Mouse (Mus musculus): ENCODE measurements around the gene Afap1l2. TPM values are rescaled to one million over a fixed set of nuclear protein-coding genes. Genes with fewer than 3 reads are reported as not detected.

Gene Afap1l2
- polyA plus RNA-seq, 1 experiment from 2014 or later, result 1.2 TPM

GRCm38 (mm10) chr19:56992978-56993545, 15.0 kb downstream of the Afap1l2 start:
- WGBS, result 64% methylated on average over 8 of the region's 8 CpGs
- H3K27ac ChIP-seq (ENCODE audit: low read depth, low read length), result no peak overlapping the region
- H3K9me3 ChIP-seq (ENCODE audit: control insufficient read depth, low read length), result no peaks in the 10 kb centered on the region
- H3K4me3 ChIP-seq (ENCODE audit: low read depth, low read length), result no peak overlapping the region
- no peaks in the 10 kb centered on the region for H3K27me3 ChIP-seq (replicated peaks; ENCODE audit: control insufficient read depth, insufficient read depth, low read length)
- no peak overlapping the region for H3K4me2 ChIP-seq
- no peak overlapping the region for H3K9ac ChIP-seq (ENCODE audit: low read depth, low read length)
- H3K36me3 ChIP-seq (ENCODE audit: control insufficient read depth, insufficient read depth, low read length), result no peaks in the 10 kb centered on the region
- H3K4me1 ChIP-seq (replicated peaks; ENCODE audit: control insufficient read depth, insufficient read depth, low read length), result peaks cover 5% of the 10 kb centered on the region
- DNase-seq (ENCODE audit: low spot score) (no peak), ATAC-seq (replicated peaks; ENCODE audit: low FRiP score) (no peak)

DNA sequence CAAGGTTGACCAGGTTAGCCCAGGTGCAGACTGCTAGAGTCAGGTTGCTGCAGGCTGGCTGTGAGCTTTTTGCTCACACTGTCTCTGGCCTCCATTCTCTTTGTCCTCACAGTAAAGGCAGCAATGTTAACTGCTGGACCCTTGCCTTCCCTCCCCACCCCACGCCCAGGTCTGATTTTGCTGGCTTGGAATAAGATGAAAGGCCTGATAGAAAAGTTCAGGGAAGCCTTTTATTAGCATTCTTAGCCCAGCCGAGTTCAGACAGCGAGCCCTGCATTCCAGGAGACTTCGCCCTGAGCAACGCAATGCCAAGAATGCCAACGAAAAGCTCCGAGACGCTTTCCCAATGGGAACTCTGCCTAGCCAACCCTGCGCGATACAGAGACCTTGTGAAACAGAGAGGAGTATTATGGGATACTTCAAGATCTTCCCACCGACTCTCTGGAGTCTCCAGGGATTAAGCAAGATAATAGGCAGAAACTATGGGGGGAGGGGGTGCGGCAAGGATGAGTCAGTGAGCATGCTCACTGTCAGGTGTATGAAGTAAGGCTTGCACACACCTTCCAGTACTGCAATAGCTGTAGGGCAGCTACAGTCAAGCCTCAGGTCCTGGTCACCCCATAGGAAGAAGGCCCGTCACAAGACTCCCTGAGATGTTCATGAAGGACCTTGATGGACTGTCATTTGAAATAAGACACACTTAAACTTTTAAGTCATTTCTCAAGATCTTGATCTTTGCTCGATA, 17.5 kb downstream of the Afap1l2 start:
- H3K4me3 ChIP-seq (ENCODE audit: low read depth, low read length), result no peak overlapping the region
- no peak overlapping the region for H3K4me2 ChIP-seq
- H3K9me3 ChIP-seq (ENCODE audit: control insufficient read depth, low read length), result no peaks in the 10 kb centered on the region
- H3K27ac ChIP-seq (ENCODE audit: low read depth, low read length), result no peak overlapping the region
- WGBS, result 62% methylated on average over 14 of the region's 14 CpGs
- no peak overlapping the region for H3K9ac ChIP-seq (ENCODE audit: low read depth, low read length)
- ATAC-seq (replicated peaks; ENCODE audit: low FRiP score) (no peak), DNase-seq (ENCODE audit: low spot score) (no peak)
- no peaks in the 10 kb centered on the region for H3K36me3 ChIP-seq (ENCODE audit: control insufficient read depth, insufficient read depth, low read length)
- H3K4me1 ChIP-seq (replicated peaks; ENCODE audit: control insufficient read depth, insufficient read depth, low read length), result peaks cover 3% of the 10 kb centered on the region
- no peaks in the 10 kb centered on the region for H3K27me3 ChIP-seq (replicated peaks; ENCODE audit: control insufficient read depth, insufficient read depth, low read length)

- WGBS, result 82% methylated on average over 8 of the region's 8 CpGs
- no peaks in the 10 kb centered on the region for H3K9me3 ChIP-seq (ENCODE audit: control insufficient read depth, low read length)
- no peak overlapping the region for H3K4me3 ChIP-seq (ENCODE audit: low read depth, low read length)
- ATAC-seq (replicated peaks; ENCODE audit: low FRiP score) (no peak), DNase-seq (ENCODE audit: low spot score) (no peak)
- H3K27ac ChIP-seq (ENCODE audit: low read depth, low read length), result no peak overlapping the region
- H3K27me3 ChIP-seq (replicated peaks; ENCODE audit: control insufficient read depth, insufficient read depth, low read length), result no peaks in the 10 kb centered on the region
- no peaks in the 10 kb centered on the region for H3K36me3 ChIP-seq (ENCODE audit: control insufficient read depth, insufficient read depth, low read length)
- peaks cover 3% of the 10 kb centered on the region for H3K4me1 ChIP-seq (replicated peaks; ENCODE audit: control insufficient read depth, insufficient read depth, low read length)
- no peak overlapping the region for H3K4me2 ChIP-seq
- H3K9ac ChIP-seq (ENCODE audit: low read depth, low read length), result no peak overlapping the region
Measured at GRCm38 (mm10) chr19:56989171-56989570, 18.9 kb downstream of the Afap1l2 start.

- Histone ChIP-seq H3K36me3 (ENCODE audit: control insufficient read depth, insufficient read depth, low read length) (no peaks in the 10 kb centered on the region), H3K27ac (ENCODE audit: low read depth, low read length) (no peak overlapping the region), H3K4me1 (replicated peaks; ENCODE audit: control insufficient read depth, insufficient read depth, low read length) (peaks cover 6% of the 10 kb centered on the region), H3K4me2 (no peak overlapping the region), H3K9ac (ENCODE audit: low read depth, low read length) (no peak overlapping the region), H3K4me3 (ENCODE audit: low read depth, low read length) (no peak overlapping the region), H3K27me3 (replicated peaks; ENCODE audit: control insufficient read depth, insufficient read depth, low read length) (no peaks in the 10 kb centered on the region), H3K9me3 (ENCODE audit: control insufficient read depth, low read length) (no peaks in the 10 kb centered on the region)
- DNase-seq (ENCODE audit: low spot score) (no peak), ATAC-seq (replicated peaks; ENCODE audit: low FRiP score) (no peak)
- 62% methylated on average over 4 of the region's 4 CpGs for WGBS
Measured at GRCm38 (mm10) chr19:56984229-56984628, 23.8 kb downstream of the Afap1l2 start.

DNA sequence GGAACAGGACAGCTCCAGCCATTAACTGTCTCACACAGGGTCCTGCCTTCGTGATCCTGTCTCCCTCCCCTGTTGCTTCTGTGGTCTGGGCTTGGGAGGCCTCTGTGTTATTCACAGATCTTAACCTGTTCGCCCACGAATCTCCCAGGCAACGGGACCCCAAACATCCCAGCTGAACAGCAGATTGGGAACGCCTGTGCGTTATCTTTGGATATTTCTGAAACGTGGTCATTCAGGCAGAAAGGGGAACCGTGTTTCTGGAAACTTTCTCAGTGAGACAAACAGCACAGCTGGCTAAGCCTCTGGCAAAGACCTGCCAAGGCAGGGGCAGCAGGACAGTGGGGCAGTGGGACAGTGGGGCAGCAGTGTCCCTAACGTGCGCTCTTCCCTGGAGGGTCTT, 24.3 kb downstream of the Afap1l2 start:
- no peak overlapping the region for H3K9ac ChIP-seq (ENCODE audit: low read depth, low read length)
- no peak overlapping the region for H3K4me2 ChIP-seq
- H3K27me3 ChIP-seq (replicated peaks; ENCODE audit: control insufficient read depth, insufficient read depth, low read length), result no peaks in the 10 kb centered on the region
- WGBS, result 60% methylated on average over 10 of the region's 10 CpGs
- no peak overlapping the region for H3K27ac ChIP-seq (ENCODE audit: low read depth, low read length)
- H3K9me3 ChIP-seq (ENCODE audit: control insufficient read depth, low read length), result no peaks in the 10 kb centered on the region
- no peak for DNase-seq (ENCODE audit: low spot score)
- H3K36me3 ChIP-seq (ENCODE audit: control insufficient read depth, insufficient read depth, low read length), result no peaks in the 10 kb centered on the region
- H3K4me1 ChIP-seq (replicated peaks; ENCODE audit: control insufficient read depth, insufficient read depth, low read length), result peaks cover 6% of the 10 kb centered on the region
- no peak overlapping the region for H3K4me3 ChIP-seq (ENCODE audit: low read depth, low read length)
- no peak for ATAC-seq (replicated peaks; ENCODE audit: low FRiP score)

DNA sequence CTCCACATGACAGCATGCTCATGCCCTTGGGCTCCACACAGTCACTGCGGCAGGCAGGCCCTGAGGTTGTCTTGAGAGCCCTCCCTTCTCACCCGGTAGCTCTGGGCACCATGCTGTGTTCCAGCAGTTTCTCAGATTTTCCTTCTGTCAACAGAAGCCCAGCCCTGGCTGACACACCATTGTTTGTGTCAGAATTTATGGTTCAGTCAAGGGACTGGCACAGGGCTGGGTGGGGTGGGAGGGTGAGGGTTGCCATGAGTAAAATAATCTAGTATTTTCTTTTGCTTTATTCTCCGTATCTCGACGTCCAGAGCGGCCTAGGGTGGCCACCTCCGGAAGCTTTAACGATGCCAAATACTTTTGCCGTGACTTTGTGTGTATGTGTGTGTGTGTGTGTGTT, 26.3 kb downstream of the Afap1l2 start:
- Histone ChIP-seq H3K9ac (ENCODE audit: low read depth, low read length) (no peak overlapping the region), H3K27me3 (replicated peaks; ENCODE audit: control insufficient read depth, insufficient read depth, low read length) (no peaks in the 10 kb centered on the region), H3K36me3 (ENCODE audit: control insufficient read depth, insufficient read depth, low read length) (no peaks in the 10 kb centered on the region), H3K9me3 (ENCODE audit: control insufficient read depth, low read length) (no peaks in the 10 kb centered on the region), H3K4me1 (replicated peaks; ENCODE audit: control insufficient read depth, insufficient read depth, low read length) (peaks cover 7% of the 10 kb centered on the region; the same call in 1 of the 2 replicates), H3K4me2 (no peak overlapping the region), H3K4me3 (ENCODE audit: low read depth, low read length) (no peak overlapping the region), H3K27ac (ENCODE audit: low read depth, low read length) (no peak overlapping the region)
- no peak for DNase-seq (ENCODE audit: low spot score)
- WGBS, result 80% methylated on average over 9 of the region's 9 CpGs
- no peak for ATAC-seq (replicated peaks; ENCODE audit: low FRiP score)

DNA sequence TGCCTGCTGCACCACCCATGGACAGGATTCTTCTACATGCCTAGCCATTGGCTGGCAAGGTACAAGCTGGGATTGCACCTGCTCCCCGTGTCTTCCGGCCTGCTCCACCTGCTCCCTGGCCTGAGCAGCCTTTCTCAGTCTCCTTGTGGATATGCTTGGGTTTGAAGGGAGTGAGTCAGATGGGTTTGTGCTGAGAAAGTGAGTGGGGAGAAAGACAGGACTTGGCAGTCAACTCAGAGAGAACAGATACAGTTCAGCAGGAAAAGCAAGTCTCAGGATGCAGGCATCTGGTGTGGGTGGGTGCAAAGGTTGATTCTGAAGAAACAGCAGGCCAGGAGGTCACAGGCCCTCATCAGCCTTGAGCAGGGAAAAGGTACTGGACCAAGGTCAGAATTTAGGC, 27.2 kb downstream of the Afap1l2 start:
- H3K27ac ChIP-seq (ENCODE audit: low read depth, low read length), result no peak overlapping the region
- no peaks in the 10 kb centered on the region for H3K36me3 ChIP-seq (ENCODE audit: control insufficient read depth, insufficient read depth, low read length)
- no peak for ATAC-seq (replicated peaks; ENCODE audit: low FRiP score)
- DNase-seq (ENCODE audit: low spot score), result no peak
- H3K27me3 ChIP-seq (replicated peaks; ENCODE audit: control insufficient read depth, insufficient read depth, low read length), result no peaks in the 10 kb centered on the region
- no peak overlapping the region for H3K4me3 ChIP-seq (ENCODE audit: low read depth, low read length)
- H3K4me2 ChIP-seq, result no peak overlapping the region
- WGBS, result 91% methylated on average over 2 of the region's 2 CpGs
- H3K9me3 ChIP-seq (ENCODE audit: control insufficient read depth, low read length), result no peaks in the 10 kb centered on the region
- H3K9ac ChIP-seq (ENCODE audit: low read depth, low read length), result no peak overlapping the region
- peaks cover 7% of the 10 kb centered on the region; the same call in 1 of the 2 replicates for H3K4me1 ChIP-seq (replicated peaks; ENCODE audit: control insufficient read depth, insufficient read depth, low read length)

DNA sequence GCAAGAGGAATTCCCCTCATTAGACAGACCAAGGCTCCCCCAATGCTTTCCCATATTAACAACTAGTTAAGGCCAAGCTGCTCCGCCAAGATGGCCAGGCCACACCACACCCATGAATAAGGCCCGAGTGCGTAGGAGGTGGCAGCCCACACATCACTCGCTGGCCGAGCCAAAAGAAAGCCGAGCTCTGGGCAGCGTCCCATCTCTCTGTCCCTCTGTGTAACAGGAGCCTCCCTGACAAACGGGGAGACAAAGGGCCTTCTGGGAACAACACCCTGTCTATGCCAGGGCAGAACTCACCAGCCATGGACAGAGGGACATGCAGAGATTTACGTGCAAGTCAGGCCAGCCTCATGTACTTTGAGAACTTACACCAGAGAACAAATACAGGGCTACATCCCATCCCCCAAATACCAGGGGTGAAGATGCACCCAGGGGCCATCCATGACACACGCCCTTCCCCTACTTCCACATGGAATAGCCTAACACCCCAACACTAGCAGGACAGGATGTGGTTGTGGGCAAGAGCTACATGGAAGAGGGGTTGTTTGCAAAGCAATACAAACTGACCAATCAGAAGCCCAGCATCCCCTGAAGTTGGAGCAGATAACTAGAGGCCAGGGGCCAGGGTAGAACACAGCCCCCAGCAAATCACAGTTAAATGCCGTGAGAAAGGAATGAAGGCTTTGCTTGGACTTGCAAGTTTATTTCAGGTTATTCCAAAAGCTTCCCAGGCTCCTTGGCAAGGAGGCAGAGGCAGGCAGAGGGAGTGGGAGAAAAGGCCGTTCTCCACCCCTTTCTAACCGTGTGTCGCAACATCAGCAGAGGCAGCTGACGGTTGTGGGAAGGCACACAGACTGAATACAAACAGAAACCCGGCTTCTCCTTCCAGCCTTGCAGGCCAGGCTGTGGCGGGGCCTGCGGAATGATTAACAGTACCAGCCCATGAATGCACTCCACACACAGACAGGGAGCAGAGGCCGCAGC, 30.8 kb downstream of the Afap1l2 start:
- DNase-seq (ENCODE audit: low spot score) (no peak), ATAC-seq (replicated peaks; ENCODE audit: low FRiP score) (no peak; the same call in 1 of the 2 replicates)
- no peaks in the 10 kb centered on the region for H3K9me3 ChIP-seq (ENCODE audit: control insufficient read depth, low read length)
- WGBS, result 59% methylated on average over 19 of the region's 19 CpGs
- no peak overlapping the region for H3K27ac ChIP-seq (ENCODE audit: low read depth, low read length)
- H3K9ac ChIP-seq (ENCODE audit: low read depth, low read length), result no peak overlapping the region
- peaks cover 4% of the 10 kb centered on the region; the same call in 1 of the 2 replicates for H3K4me1 ChIP-seq (replicated peaks; ENCODE audit: control insufficient read depth, insufficient read depth, low read length)
- H3K36me3 ChIP-seq (ENCODE audit: control insufficient read depth, insufficient read depth, low read length), result no peaks in the 10 kb centered on the region
- H3K27me3 ChIP-seq (replicated peaks; ENCODE audit: control insufficient read depth, insufficient read depth, low read length), result no peaks in the 10 kb centered on the region
- no peak overlapping the region for H3K4me2 ChIP-seq
- no peak overlapping the region for H3K4me3 ChIP-seq (ENCODE audit: low read depth, low read length)
